Mouse (Mus musculus): Measurements from ENCODE around the gene Fjx1. TPM values are rescaled to one million over a fixed set of nuclear protein-coding genes. Genes with fewer than 3 reads are reported as not detected.

The Fjx1 gene
- not detected for polyA plus RNA-seq (2017; shearing (Covaris generic))

DNA sequence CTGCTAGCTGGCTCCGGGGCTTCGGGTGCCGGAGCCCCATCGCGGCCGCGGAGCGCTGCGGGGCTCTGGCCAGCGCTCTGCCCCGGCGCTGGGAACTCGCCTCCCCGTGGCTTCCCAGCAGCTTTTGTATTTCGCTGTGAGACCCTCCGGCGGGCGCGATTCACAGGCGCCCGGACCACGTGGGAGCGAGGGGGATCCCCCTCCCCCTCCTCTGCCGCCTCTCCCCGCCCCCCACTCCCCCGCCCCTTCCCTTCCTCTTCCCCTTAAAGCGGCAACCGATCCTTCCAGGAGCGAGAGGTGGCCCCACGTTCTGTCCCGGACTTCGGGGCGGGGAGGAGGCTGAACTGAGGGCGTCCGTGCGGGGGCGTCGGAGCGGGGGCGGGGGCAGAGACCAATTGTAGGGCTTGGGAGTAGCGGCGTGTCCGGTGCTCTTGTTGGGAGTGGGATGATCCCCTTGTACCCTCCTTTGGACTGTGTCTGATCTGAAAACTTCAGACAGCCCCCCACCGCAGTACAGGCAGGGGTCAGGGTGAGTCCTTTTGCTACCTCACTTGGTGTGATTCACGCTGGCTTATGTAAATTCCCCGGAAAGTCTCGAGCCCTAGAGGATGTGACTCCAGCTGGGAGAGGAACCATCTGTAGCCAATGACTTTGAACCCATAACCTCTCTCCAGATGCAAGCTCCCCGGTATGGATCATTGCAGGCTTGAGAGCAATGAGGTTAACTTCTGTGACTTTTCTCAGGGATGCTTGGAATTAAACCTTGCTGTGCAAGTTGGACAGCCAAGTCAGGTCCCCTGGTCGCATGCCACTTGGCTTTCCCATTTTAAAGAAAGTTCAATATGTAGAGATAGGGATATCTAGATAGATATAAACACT is at the start of gene Fjx1:
TSS of gene Fjx1 (minus strand) at position 829 of the 879 bp plus-strand sequence.

DNA sequence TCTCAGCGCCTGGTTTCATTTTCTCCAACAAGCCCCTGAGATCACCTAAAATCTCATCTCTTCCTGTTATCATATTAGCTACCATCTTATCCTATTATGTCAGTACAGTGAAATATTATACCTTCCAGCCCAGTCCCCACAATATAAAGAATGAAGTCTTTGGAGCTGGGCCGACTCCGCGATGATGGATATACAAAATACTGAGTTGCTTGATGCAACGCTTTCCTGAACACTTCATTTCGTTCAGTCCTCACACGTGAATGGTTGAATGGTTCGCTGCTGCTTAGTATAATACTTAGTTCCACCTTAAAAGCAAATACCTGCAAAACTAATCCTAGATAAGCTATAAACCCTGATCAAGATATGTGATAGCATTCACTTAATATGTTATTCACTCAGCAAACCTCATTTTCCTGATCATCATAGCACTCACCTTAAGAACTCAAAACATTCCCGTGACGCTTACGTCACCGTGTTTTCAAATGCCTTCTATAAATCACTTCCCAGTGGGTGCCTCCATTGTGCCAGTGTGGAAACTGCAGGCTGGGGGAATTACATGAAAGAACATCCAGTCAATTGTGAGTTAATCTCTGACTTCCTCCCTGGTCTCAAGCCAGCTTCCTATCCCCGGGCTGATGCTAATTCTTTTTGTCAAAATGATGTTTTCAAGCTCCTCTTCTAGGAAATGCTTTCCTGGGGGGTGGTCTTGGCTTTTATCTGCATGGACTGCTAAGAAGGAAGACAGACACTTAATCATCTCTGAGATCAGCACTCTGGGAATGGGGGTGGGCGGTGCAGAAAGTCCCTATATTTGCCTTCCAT is 44.7 kb downstream of the Fjx1 start, which contains the start of gene Trim44:
TSS of gene Trim44 (minus strand) at position 466 of the 822 bp plus-strand sequence.

Other genes with a start within 250 kb of the Fjx1 start
- 44.2 TPM for gene Trim44, start 44.7 kb downstream of the Fjx1 start, polyA plus RNA-seq (2017; shearing (Covaris generic))
- not detected for gene Pamr1, start 97.5 kb upstream of the Fjx1 start, polyA plus RNA-seq (2017; shearing (Covaris generic))
- not detected for gene Slc1a2, start 206.2 kb upstream of the Fjx1 start, polyA plus RNA-seq (2017; shearing (Covaris generic))

All from naive thymus-derived CD4-positive, alpha-beta T cell, adult 5 months (primary cell).